Mouse (Mus musculus): Measurements from ENCODE around the gene Cckar.
A peak's percentile ranks its signal among the peaks of the same experiment; 100 is the strongest.
"Not testable (repeated sequence)": the region's sequence is repeated elsewhere in the genome, so short reads cannot be mapped to it uniquely, and the experiment has no call there.

Cckar gene

DNA sequence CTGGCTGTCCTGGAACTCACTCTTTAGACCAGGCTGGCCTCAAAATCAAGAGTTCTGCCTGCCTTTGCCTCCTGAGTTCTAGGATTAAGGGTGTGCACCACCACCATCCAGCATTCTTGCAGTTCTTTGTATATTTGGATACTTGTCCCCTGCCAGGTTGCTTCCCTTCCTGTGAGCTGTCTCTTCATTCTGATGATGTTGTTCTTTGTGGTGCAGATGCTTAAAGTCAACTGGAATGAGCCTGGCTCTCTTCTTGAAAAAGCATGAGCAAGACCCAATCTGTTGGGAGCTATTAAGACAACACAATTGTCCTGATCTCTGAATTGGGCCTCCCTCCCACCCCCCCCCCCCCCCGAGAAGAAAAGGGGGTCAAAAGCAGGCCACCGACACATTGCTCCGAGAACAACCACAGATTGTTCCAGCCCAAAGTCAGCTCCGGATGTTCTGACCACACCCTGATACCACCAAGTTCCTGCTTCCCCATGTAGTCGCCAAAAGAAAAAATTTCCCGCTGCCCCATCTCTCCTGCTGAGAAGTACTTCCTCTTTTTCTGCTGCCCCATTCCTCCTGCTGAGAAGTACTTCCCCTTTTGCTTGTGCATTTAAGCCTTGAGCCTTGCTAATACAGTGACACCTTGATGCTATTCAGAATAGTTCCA is 33.9 kb downstream of the Cckar start:
- DNase-seq (ENCODE audit: low spot score), result not testable (repeated sequence)

DNA sequence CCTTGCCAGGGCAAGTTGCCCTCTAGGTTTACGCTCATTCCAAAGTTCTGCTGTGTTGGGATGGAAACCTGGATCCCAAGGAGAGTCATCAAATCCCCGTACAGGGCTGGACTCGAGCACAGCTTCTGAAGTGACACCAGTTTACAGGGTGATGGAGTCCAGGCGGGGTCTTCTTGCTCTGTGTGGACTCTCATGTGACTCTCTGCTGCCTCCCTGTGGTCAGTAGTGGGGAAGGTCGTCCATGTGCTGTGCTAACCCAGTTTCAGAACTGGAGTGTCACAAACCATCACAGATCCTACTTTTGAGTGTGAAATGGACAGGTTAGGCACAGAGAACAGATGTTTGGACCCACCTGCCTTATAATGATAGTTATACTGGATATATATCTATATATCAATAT is 35.2 kb downstream of the Cckar start:
- DNase-seq (ENCODE audit: low spot score), result peak; percentile 43

DNA sequence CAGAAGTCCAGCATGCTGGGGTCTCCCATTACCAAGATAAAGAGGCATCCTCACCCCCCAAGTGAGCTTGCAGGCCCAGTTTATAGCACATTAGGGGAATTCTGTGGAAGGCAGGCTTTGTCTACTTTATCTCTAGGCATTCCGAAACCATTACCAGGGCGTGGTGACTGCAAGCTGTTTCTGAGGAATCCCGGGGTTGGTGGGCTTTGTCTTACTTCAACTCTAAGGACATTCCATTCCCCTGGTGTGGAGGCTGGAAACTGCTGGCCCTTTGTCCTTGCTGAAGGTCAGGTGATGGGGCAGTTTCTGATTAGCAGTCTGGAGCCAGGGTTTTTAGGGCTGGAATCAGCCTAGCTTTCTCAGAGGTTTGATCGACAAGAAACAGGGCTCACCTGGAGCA is 36.0 kb downstream of the Cckar start:
- no peak for DNase-seq (ENCODE audit: low spot score)

DNA sequence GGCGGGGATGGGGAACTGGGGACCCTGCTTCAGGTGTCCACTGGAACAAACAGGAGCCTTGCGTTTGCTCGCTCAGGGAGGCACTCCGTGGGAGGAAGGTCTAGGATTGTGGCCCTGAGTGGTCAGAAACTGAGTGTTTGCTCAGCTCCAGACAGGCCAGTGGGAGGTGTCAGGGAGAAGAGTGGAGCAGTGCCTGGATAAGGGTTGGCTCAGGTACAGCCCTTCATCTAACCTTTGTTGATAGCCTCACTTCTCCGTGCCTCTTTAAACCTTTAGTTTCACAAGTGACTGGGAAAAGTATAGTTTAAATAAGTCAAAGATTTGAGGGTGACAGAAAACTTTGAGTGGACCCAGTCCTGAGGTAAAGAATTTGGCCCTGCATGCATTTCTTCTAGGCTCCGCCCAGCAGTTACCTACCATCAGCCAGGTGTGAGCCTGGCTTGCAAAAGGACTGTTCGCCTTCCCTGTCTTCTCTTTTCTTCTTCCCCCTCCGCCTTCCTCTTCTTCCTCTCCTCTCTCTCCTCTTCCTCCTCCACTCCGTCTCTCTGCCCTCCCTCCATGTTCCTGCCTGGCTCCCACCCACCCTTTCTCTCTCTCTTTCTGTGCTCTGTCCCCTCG is 37.1 kb downstream of the Cckar start:
- DNase-seq (ENCODE audit: low spot score), result no peak

DNA sequence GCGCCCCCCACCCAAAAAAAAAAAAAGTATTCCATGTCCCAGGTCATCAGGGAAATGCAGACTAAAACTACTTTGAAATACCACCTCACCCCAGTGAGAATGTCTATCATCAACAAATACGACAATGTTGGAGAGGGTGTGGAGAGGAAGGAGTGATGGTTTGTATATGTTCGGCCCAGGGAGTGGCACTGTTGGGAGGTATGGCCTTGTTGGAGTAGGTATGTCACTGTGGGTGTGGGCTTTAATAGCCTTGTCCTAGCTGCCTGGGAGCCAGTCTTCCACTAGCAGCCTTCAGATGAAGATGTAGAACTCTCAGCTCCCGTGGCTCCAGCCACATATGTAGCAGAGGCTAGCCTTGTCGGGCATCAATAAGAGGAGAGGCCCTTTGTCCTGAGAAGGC is 39.5 kb downstream of the Cckar start:
- DNase-seq (ENCODE audit: low spot score), result no peak

DNA sequence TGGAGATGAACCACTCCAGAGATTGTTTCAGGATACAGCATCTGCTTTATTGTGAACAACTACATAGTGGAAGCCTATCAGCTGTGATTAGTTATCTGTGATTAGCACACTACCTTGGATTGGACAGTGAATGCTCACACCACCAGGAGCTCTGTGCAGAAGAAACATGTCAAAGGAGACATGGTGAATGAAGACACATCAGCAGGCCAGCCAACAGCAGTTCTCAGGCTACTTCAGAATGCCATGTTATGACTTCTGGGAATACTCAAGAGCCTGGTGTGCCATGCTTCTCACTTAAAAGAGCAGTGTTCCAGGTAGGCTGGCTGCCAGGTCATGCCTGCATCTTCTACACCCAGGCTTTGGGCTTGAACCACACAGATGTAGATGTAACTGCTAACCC is 43.8 kb downstream of the Cckar start:
- DNase-seq (ENCODE audit: low spot score), result no peak

DNA sequence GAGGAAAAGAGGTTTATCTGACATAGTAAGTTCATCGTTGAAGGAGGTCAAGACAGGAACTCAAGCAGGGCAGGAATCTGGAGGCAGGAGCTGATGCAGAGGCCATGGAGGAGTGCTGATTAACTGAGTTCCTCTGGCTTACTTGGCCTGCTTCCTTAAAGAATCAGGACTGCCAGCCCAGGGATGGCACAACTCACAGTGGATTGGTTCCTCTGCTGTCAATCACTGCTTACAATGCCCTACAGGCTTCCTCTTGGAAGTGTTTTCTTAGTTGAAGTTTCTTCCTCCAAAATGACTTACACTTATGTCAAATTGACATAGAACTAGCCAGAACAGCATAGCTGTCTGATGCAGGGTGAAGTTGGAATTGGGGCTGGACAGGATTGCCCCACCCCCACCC is 45.1 kb downstream of the Cckar start:
- DNase-seq (ENCODE audit: low spot score), result no peak

DNA sequence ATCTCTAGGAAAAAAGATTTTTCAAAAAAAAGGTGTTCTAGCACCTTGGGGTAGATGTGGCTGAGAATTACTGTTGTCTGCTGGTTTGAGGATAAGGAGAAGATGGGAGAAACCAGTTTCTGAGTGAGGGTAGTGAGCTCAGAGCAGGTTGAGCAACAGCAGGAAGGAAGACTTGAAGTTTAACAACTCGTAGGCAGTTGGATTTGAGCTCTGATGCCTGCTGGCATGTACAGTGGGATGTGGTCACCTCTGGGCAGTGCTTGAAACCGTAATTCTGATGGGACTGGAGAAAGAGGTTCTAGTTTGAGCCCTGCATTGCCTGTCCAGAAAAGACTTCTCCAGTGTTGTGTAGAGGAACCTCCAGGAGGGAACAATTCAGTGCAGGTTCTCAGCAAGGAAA is 46.0 kb downstream of the Cckar start:
- no peak for DNase-seq (ENCODE audit: low spot score)

DNA sequence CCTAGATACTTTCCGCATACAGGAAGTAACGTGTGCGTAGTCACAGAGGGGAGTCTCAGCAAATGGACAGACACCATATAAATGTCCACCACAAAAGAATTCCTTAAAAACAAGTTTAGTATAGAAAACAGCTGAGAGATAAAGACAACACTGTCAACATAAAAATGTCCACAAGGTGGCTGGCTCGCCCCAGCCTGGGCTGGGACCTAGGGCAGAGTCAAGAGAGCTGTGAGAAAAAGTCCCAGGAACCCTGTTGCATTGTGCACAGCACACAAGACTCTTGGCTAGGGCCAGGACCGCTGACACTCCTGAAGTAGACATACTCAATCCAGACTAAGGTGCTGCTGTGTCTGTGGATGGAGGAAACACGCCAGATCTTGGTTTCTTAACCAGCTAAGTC is 49.6 kb downstream of the Cckar start:
- DNase-seq (ENCODE audit: low spot score), result no peak

DNA sequence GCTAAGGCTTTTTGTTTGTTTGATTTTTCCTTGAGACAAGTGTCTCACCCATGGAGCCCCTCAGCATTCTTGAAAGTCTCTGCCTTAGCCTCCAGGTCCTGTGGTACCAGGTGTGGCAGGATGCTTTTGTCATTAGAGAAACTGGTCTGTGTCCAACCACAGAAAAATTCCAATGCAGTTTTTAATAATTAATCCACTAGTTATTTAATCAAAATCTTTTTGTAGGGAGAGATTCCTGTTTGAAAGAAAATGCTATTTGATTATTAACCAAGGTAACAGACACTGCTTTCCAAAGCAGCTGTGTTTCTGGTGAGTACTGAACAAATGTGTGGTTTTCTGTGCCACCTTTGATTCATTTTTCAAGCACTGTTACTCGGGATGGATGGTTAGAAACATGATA is 50.9 kb downstream of the Cckar start:
- no peak for DNase-seq (ENCODE audit: low spot score)
